Mouse (Mus musculus) right cerebral cortex, adult 18-20 months (tissue): ENCODE results near the gene Nr2e1.

Experiments used
- DNase-seq: peaks from one replicate; pipeline ENCODE4 v3.0.0; 2022; ENCODE audit warnings: mixed read lengths

The Nr2e1 gene

DNA sequence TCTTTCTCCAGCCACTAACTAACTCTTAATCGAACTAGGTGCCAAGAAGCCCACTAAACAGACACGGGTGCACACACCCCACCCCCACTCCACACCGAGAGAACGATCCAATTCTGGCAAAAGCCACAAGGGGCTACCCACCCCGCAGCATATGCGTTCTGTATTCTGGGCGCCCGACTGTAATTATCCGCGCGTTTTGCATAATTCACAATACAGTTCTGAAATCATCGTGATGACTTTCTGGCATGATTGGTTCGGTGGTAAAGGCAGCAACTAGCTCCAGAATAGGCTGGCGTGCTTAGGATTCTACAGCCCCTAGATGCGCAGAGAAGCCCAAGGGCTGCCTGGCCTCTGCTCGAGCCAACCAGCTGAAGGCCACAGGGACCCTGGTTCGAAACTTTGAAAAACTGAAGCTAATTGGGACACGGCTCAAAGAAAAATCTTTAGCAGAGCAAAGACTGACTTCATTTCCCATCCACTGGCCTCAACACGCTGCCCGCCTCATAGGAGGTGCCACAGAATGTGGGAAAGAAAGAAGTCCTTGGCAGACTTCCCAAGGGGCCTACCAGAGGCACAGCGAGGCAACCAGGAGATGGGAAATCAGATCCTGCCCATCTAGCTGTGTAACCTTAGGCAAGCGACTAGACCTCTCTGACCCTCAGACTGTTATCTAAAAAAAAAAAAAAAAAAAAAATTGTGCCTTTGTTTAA, 2.3 kb upstream of the Nr2e1 start:
- DNase-seq, result no peak

DNA sequence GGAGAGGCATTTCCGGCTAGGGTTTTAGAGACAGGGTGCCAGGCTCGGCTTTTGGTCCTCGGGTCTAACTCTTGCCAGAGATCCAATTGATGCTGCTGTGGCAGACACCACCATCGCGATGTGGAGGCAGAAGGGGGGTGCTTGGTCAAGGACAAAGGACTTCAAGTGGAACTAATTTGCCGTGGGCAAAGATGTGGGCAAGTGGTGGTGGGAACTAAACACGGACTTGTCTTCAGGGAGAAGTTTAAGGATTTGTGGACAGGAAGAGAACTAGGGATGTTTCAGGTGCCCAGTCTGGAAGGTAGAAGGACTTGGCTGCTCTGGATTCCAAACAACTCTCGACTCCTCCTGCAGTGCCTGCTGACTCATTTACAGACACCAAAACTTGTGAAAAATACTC, 1.7 kb upstream of the Nr2e1 start:
- no peak for DNase-seq

DNA sequence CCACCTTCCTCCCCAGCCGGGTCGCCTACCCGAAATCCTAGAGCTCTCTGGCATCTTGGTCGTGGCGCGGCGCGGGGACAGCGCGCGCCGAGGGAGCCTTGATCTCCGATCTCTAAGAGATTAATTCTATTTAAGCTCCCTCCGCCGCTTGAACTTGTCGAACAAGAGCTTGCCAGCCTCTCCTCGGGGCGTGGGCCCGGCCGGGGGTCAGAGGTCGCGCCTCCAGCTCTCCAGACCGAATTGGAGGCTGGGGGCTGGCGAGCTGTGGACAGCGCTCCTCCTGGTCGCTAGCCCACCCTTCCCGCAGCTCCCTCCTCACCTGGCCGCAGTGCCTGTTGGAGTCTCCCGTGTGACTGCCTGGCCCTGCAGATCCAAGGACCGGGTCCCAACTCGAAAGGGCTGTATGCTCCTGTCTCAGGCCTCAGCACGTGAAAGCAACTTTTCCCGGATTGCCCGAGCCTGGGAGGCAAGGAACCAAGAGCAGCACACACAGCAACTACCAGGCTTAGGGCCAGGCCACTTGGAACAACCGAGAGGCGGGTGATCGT, 1.1 kb upstream of the Nr2e1 start:
- no peak for DNase-seq

DNA sequence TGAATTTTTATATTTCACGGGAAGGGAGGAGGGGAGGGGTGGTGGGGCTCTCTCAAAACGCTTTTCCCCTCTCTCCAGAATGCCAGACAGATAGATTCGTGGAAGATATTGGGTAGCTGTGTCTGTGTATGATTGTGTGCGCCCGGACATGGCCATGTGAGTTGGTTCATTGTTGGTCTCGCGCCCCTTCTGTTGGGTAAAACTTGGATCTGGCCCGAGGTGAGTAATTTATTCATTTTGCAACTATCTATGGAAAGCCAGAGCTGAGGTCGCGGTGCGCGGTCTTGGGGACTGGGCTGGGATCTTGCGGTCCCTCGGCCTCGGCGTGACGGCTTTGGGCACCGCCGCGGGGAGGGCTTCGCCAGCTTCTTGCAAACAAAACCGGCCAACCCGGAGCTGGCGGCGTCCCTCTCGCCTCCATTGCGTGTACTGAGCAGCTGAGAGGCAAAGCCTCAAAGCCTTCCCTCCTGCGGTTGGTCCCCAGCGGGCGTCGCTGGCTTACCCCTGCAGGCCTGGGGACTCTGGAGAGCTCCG, 537 bp upstream of the Nr2e1 start:
- DNase-seq, result no peak

DNA sequence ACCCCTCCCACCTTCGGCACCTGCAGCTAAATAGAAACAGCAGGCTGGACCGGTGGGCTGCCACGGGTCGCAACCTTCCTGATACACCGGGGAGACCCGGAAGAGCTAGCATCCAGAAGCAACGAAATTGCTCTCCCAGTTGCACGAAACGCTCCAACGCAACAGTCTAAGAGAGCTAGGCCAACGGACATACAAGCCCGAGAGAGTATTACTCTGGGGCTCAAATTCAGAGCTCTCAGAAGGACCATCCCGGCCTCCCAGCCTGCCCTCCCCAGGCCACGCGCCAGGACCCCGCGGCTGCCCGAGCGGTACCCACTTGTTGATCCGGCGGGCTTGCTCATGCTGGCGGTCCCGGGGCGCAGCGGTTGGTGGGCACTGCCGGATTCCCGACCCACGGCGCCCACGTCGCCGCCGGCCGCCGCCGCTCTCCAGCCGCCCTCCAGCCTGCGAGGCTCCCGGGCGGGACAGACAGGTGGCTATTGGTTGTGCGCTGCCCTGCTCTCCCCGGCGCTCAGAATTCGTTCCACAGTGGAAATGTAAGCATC, 794 bp downstream of the Nr2e1 start:
- DNase-seq, result no peak

DNA sequence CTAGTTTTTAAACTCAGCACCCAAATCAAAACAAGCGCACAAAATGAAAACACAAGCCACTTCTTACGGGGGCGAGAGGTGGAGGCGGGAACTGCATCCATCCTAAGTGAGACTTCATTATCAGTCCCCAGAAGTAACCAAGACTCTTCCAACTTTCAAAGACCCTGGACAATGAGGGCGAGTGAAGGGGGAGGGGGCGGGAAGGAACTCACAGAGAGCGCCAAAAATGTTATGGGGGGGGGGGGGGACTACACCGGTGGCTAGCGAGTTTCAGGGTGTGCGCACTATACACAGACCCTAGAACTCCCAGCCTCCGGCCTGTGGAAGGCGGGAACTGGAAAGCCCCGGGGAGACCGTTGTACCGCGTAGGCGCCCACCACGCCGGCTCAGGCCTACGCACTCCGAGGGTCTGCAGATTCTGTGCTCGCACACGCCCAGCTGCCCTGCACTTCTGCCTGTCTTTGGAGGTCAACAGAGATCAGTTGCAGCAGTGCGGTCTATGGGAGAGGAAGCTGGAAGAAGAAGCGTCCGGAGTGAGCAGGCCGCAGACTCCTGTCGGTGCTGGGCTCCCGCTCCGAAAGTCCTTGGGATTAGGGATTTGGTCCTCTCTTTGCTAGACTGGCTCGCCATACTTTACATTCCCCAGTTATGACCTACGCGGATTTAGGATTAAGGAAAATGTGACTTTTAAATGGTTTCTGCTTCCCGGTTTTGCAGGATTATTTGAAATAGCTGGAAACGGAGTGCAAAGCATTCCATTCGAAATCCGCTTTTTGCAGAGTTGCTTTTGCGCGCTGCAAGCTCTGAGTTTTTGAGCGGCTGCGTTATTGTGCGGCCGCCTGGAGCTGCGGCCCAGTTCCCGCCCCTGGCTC, 1.5 kb downstream of the Nr2e1 start:
- no peak for DNase-seq

DNA sequence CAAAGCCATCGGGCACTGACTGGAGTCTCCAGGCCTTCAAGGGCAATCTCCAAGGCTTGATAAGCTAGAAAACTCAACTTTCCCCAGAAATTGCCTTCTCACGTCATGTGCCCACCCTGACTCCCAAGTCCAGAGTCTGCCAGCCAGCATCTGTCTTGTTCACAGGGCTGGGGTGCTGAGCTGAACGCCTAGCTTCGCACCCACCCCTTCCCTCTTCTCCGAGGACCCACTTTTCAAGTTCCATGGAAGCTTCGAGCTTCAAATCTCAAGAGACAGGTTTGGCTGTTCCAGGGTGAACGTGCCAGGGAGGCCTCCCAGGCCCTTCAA, 2.5 kb downstream of the Nr2e1 start:
- no peak for DNase-seq

DNA sequence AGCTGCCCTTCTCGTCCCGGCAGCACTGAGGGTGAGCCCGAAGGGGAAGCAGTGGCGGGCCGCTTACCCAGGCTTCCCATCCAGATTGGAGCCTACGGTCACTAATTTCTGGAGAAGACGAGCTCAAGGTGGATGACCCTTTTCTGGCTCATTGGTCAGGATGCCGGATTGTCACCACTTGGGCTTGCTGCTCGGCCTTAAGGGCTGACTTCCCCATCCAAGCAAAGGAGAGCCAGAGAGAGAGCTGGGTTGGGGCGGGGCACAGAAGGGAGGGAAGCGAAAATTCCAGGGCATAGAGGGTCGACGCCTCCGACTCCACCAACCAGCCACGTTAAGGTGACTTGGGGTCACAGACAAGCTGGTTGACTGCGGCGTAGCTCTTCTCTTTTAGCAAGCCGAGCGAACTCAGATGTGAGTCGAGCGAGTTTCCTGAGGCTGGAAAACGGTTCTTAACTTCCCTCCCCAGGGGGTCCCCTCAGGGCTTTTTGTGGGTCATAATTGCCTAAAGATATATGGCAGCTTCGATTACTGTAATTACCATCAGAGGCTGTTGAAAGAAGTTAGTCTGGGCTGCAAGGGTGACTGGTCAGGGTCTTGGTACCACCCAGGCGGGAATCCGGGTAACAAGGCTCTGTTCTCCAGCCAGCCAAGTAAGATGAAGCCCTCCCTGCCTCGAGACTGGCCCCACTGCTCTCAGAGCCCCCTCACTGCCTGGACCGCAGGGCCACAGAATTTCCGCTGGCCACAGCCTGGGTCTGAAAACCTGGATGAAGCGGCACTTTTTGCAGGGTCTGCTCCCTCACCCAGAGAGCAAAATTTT, 3.1 kb downstream of the Nr2e1 start:
- DNase-seq, result no peak

DNA sequence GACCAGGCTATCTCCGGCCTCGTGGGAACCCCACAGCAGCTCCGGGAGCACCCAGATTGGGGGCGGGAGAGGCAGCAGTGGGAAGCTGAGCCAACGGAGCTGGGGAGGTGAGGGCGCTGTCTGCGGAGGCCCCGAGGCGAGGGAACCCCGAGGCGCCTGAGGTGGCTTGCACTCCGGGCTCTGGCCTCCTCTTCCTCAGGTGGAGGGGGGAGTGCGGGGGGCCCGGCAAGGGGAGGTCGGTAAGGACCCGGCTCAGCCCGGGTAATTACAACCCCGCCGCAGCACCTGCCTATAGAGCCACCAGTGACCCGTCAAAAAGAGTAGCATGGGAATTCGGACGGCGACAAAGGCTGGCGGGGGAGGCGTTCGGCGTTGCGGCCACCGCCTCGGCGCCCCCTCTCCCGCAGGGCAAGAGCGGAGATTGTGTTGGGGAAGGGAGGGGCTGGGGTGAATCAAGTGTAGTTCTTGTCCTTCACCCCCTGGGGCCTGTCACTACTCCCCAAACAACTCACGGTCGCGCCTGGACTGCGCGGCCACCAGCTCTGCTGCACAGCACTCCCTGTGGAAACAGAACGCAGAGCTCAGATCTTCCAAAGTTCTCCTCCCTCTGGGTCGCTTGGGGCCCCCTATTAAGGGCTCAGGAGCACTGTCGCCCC, 3.8 kb downstream of the Nr2e1 start:
- DNase-seq, result no peak

DNA sequence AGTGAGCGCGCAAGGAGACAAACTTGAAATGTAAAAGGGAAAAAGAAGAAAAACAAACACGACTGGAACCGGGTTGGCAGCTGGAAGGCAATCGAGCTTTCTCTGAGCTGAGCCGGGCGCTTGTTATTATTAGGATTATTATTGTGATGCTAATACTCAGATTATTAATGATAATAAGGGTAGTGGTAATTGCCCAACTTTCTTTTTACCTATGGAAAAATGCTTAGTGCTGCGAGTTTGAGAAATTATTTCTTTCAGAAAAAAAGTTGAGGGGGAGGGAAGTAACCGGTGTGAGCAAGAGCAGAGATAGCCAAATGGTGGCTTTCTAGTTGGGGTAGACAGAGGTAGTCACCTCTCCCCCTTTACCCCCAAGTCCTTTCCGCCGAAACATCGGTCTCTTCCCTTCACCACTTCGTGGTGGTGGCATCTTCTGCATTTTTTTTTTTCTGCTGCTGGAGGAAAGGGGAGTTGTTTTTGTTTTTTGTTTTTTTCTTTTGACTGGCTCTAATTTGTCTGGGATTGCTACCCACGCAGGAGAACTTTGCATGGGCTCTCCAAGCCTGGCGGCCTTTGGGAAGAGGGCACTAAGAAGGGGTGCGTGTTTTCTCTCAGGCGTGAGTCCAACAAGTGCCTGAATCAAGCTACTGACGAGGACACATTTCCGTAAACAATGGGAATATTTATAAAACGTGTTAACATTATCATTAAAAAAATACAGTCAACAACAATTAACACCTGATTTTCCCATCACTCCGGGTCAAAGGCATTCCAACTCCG, 4.5 kb downstream of the Nr2e1 start:
- DNase-seq, result no peak

DNA sequence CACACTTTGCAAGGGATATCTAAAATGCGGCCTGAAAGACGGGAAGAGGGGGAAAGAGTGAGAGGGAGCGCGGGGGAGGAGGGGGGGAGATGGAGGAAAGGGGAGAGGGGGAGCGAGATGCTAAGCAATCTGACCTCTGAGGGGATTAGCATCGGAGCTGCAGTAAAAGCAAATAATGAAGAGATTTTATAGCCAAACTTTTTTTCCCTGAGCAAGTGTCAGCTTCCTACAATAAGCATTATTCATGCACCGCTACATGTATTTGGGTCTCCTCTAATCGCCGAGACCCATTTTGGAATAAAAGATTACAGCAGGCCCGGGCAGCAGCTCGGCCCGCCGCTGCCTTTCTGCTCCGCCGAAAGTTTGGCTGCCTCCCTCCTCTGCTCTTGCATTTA, 5.2 kb downstream of the Nr2e1 start:
- DNase-seq, result no peak

DNA sequence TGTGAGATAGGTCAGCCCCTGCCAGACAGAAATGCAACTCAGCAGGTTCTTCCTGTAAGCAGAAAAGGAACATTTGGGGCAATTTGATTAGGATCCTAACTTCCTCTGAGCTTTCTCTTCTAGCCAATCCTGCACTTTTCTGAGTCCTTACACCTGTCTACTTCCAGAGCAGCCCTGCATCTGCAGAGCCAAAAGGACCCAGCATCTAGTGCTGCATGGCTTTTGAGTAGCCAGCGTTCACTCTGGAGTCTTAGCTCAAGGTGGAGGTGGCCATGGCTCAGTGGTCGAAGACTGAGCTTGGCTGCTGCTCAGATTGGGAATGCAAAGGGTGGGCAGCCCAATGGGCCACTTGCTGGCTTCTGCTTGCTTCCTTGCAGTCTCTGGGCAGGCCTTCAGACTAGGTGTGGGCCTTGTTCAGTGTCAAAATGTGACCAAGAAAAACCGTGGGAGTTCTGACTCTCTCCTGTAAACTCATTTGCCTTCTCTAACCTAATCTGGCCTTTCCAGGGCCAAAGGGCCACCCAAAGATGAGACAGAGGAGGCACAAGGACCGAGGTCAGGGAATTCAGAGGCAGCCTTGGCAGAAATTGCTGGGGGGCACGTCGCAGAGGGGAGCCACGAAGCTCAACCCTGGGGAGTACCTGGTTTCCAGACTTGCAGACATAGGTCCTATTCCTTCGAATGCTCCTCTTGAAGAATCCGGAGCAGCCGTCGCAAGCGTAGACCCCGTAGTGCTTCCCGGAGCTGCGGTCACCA, 5.7 kb downstream of the Nr2e1 start:
- no peak for DNase-seq

DNA sequence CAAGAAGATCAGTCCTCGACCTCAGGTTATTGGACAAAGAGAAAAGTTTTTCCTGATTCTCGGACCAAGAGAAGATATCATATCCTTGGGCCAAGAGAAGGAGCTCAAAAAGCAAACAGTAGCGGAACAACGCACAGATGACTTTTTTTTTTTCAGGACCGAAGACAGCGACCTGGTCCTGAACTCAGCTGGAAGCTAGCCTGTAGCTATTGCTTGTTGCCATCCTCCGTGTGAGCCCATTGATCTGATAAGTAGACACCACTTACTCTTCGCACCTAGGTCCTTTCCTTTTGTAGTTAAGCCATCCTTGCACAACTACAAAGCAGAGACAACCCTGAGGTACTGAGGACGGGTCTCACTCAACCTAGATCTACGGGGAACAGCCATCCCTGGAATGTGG, 8.8 kb downstream of the Nr2e1 start:
- no peak for DNase-seq

DNA sequence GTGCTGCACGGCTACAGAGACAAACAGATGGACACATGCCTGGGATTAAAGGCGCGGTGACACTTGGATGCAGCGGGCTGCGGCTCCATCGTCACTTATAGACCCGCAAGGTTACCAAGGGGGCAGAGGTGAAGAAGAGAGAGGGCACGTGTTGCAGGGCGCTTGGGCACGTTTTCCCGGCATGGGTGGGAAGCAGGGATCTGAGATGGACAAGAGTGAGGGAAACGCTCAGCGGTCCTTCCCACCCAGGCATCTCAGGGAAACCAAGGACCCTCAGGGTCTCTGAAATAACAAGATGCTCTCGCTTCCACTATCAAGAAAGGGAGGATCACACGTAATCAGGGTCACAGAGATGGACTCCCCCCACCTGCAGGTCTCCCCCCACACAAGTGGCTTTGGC, 10.5 kb downstream of the Nr2e1 start:
- DNase-seq, result no peak

DNA sequence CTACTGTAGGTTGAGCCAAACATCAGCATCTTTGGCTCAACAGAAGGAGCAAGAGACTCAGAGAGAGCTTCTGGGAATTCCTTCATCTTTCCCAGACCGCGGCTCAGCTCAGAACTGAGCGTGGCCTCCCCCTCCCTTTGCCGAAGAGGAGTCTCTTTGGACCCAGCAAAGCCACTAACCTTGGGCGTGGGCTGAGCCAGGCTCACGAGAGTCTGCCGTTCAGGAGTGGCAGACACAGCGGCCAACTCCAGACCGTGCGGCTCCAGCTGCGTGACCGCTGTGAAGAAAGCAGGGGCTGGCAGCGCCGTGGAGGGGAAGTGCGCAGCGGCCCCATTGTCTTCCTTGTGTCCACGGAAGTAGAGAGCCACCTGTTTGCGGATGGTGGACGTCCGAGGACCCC, 10.9 kb downstream of the Nr2e1 start:
- no peak for DNase-seq

DNA sequence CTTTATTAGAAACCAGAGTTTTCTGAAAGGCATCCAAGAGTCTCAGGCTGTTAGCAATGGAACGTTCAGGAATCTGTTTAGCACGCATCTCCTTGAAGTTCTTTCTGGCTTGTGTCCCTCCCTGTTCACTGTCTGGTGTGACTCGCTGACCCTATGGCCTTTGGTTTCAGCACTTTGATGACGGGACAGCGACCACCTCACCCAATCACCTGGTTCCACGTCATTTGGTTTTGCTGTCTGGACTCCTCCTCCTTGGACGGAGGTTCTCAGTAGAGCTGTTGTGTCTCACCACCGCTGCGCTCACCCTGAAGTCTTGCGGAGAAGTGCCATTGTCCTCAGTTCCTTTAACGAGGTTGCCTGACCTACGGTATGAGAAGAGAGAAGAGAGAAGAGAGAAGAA, 21.2 kb downstream of the Nr2e1 start:
- no peak for DNase-seq

DNA sequence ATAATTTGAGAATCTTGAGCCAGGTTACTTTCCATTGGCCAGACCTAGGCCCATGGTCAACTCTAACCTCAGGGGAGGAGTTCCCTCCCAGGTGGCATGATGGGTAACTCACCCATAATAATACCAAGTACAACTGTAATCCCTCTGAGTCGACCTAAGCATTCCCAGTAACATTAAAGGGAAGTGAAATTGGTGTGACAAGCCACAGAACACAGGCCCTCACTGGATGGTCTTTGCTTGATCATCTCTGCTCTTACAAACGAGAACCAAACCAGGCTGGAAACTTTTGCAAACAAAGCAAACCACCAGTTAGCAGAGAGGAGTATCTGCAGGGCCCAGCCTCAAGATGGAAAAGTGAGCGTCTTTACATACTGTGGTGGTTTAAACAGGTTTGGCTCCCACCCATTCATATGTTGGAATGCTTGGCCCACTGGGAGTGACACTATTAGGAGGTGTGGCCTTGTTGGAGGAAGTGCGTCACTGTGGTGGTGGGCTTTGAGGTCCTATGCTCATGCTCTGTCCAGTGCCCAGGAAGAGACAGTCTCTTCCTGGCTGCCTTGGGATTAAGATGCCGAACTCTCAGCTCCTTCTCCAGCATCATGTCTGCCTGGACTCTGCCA, 23.7 kb downstream of the Nr2e1 start:
- DNase-seq, result no peak

DNA sequence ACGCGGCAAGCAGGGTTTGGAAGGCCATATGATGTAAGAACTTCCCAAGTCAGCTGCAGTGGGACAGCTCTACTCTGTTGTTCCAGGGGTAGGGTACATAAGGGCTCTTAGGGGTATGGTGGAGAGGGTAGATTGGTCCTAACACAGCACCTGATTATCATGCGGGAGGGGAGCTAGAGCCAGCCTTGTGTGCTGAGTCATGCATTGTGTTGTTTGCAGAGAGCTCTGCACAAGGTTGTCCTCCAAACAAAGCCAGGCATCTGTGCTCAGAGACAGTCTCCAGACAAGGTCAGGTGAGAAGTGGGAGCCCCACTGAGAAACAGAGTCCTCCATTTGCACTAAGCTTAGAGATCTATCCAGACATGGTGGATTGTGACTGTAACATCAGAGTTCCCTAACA, 36.9 kb downstream of the Nr2e1 start:
- DNase-seq, result no peak

DNA sequence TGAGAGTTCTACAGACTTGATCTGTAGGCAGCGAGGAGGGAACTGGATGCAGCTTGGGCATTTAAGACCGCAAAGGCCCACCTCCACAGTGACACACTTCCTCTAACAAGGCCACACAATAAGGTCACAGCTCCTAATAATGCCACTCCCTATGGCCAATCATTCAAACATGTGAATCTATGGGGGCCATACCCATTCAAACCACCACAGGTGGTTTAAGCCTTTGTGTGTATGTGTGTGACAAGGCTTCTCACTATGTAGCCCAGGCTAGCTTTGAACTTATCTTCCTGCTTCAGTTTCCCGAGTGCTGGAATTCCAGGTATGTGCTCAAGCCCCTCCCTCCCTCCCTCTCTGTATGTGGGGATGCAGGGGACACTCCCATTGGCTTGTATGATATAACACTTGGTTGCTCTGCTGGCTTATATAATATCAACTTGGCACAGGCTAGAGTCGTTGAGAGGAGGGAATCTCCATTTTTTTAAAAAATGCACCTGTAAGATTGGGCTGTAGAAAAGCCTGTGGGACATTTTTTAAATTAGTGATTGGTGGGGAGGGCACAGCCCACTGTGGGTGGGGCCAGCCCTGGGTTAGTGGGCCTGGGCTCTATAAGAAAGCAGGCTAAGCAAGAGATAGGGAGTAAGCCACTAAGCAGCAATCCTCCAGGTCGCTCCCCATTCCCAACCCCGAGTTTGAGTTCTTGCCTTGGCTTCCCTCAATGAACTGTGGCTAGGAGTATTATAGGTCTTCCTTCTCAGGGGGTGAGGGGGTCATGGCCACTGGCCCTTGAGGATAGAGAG, 37.5 kb downstream of the Nr2e1 start:
- no peak for DNase-seq
